Mouse (Mus musculus) adrenal gland, postnatal 36 days (tissue): ENCODE data around the gene Nedd9. TPM values are rescaled to one million over a fixed set of nuclear protein-coding genes. Genes with fewer than 3 reads are reported as not detected.
A peak's percentile ranks its signal among the peaks of the same experiment; 100 is the strongest.

Source experiments
- DNase-seq, 2 experiments: peaks; one replicate each; pipeline ENCODE4 v3.0.0; 2021; ENCODE audit warnings: mixed read lengths in 1 of 2
- total RNA-seq, 2 experiments: library from RNA; stranded (reverse); gene quantifications; 2 replicates each; pipeline ENCODE4 v1.2.3; 2021

Gene Nedd9
- total RNA-seq, 2 experiments from 2014 or later = 18.0 to 21.5 TPM

GRCm38 (mm10) chr13:41456292-41457029 is 30.7 kb downstream of the Nedd9 start:
- DNase-seq = no peak

- no peak for DNase-seq
These were observed 33.7 kb downstream of the Nedd9 start for GRCm38 (mm10) chr13:41453227-41454193.

GRCm38 (mm10) chr13:41450821-41451220 is 36.3 kb downstream of the Nedd9 start:
- DNase-seq = no peak

GRCm38 (mm10) chr13:41449211-41449610 is 38.0 kb downstream of the Nedd9 start:
- DNase-seq = no peak

GRCm38 (mm10) chr13:41447209-41447608 is 40.0 kb downstream of the Nedd9 start:
- DNase-seq = no peak

GRCm38 (mm10) chr13:41446591-41446990 is 40.6 kb downstream of the Nedd9 start:
- DNase-seq = no peak

GRCm38 (mm10) chr13:41445067-41445808 is 41.9 kb downstream of the Nedd9 start:
- no peak for DNase-seq

GRCm38 (mm10) chr13:41444230-41444629 is 42.9 kb downstream of the Nedd9 start:
- no peak for DNase-seq

- DNase-seq = no peak
These were observed 45.0 kb downstream of the Nedd9 start for GRCm38 (mm10) chr13:41442145-41442544.

GRCm38 (mm10) chr13:41440205-41440604 is 47.0 kb downstream of the Nedd9 start:
- no peak for DNase-seq

- DNase-seq = no peak
These were observed 49.8 kb downstream of the Nedd9 start for GRCm38 (mm10) chr13:41437390-41437789.

GRCm38 (mm10) chr13:41436731-41437130 is 50.4 kb downstream of the Nedd9 start:
- DNase-seq = no peak

- no peak for DNase-seq
These were observed 54.0 kb downstream of the Nedd9 start for GRCm38 (mm10) chr13:41433201-41433600.

GRCm38 (mm10) chr13:41431795-41432194 is 55.4 kb downstream of the Nedd9 start:
- no peak for DNase-seq

- no peak for DNase-seq
These were observed 60.1 kb downstream of the Nedd9 start for GRCm38 (mm10) chr13:41427046-41427445.

GRCm38 (mm10) chr13:41423463-41424074 is 63.6 kb downstream of the Nedd9 start:
- DNase-seq = no peak

- DNase-seq = no peak
These were observed 64.6 kb downstream of the Nedd9 start for GRCm38 (mm10) chr13:41422581-41422980.

GRCm38 (mm10) chr13:41420376-41420775 is 66.8 kb downstream of the Nedd9 start:
- peak; percentile 68 to 74 for DNase-seq

GRCm38 (mm10) chr13:41418198-41418869 is 68.8 kb downstream of the Nedd9 start:
- DNase-seq = no peak

- no peak for DNase-seq
These were observed 70.8 kb downstream of the Nedd9 start for GRCm38 (mm10) chr13:41416065-41417016.
